Mouse (Mus musculus): ENCODE results near the gene Trmt11.
"Not testable (repeated sequence)": the region's sequence is repeated elsewhere in the genome, so short reads cannot be mapped to it uniquely, and the experiment has no call there.

The Trmt11 gene

DNA sequence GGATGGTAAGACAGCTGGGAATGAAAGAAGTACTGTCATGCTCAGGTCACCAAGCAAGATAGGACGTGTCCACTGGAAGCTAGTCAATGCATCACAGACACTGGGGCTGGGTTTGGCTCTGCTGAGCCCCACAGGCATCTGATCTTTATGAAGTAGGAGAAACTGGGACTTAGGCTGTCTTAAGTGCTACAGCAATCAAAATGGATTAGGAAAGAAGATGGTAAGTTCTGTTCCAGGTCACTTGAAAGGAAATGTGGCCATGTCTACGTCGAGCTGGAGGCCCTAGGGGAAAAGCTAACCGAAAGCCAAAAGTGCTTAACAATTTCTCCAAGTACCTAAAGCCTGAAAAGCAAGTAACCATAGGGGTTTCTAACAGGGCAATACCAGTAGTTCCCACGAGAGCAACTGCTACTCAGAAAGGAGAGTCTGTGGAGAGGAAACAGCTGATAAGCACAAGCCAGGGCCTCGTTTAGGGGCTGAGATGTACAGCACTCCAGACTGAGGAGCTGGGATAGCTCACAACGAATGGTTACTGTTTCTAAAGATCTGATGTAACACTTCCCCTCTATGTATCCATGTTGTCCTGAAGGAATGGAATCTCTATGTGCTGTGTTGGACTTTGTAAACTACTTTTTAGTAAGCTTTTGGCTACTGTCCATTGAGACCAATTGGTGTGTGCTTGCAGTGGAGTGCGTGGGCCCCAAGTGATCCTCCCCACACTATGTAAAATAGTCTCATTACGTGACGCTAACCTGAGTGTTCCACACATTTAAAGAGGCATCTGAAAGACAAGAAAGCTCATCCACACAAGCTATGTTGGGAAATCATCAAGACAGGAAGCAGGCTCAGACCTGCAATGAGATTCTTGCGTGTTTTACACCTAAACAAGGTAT, 44.6 kb downstream of the Trmt11 start:
- no peak for DNase-seq (ENCODE audit: low spot score)

- no peak for DNase-seq (ENCODE audit: low spot score)
Observed at GRCm38 (mm10) chr10:30552377-30552776, 48.2 kb downstream of the Trmt11 start.

DNA sequence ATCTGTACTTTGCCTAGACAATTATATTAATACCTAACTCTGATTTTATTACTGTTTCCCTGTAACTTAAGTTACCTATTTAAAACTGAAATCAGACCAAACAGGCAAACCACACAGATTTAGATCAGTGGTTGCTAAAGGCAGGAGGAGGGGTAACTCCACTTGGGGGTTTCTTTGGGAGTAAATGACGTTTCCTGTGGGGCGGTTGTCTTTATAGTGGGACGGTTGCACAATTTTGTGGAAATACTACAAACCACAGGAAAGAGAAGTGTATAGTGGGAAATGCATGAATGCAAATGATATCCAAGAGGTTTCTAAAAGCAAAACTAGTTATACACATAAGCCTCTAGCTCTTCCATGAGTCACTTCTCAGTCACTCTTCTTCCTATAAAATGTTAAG, 50.6 kb downstream of the Trmt11 start:
- no peak for DNase-seq (ENCODE audit: low spot score)

DNA sequence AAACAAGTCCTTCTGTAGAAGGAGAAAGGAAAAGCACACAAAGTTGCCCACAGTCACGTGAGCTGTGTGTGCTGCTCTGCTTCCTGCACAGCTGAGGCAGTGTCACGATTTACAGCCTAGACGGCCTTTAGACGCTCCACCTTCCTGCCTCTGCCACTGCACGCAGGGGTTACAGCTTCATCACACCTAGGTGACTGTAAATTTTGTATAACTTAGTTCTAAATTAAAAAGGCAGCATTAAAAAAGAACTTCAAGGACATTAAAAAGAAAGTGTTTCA, 62.1 kb downstream of the Trmt11 start:
- DNase-seq (ENCODE audit: low spot score) = no peak

- DNase-seq (ENCODE audit: low spot score) = peak; percentile 43
Observed at GRCm38 (mm10) chr10:30537734-30538537, 62.6 kb downstream of the Trmt11 start.

GRCm38 (mm10) chr10:30535930-30536329, 64.6 kb downstream of the Trmt11 start:
- not testable (repeated sequence) for DNase-seq (ENCODE audit: low spot score)

GRCm38 (mm10) chr10:30527122-30527521, 73.4 kb downstream of the Trmt11 start:
- no peak for DNase-seq (ENCODE audit: low spot score)

DNA sequence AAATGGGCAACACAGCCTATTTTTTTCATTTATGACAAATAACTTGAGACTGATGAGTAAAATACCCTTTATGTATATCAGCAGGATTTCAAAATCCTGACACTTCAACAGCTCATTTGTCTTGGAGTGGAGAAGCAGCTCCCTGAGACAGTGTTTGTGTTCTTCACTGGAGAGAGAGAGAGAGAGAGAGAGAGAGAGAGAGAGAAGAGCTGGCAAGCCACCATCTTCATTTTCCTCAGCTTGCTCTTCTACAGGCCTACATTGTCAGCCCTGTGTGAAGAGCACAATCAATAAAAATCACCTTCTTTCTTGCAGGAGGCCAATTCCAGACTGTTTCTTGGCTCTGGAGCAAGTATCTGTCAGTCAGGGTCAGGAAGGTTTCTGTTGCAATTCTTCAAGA, 78.8 kb downstream of the Trmt11 start:
- DNase-seq (ENCODE audit: low spot score) = peak; percentile 58

DNA sequence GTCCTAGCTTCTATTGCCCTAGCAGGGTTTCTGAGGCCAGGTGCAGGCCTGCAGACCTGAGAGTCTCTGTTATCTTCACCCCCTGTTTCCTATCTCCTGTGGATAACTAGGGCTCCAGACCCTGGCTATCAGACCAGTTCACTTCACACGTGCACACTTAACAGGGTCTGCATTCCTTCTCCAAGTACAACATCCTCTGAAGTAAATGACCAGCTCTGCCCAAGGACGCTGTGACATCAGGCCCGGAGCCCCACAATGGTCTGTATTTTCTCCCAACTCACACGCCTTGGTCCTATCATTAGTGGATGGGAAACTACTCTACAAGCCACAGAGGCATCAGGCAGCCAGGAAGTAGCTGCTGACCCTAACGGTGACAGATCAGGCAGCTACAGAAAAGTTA, 81.4 kb downstream of the Trmt11 start:
- no peak for DNase-seq (ENCODE audit: low spot score)

DNA sequence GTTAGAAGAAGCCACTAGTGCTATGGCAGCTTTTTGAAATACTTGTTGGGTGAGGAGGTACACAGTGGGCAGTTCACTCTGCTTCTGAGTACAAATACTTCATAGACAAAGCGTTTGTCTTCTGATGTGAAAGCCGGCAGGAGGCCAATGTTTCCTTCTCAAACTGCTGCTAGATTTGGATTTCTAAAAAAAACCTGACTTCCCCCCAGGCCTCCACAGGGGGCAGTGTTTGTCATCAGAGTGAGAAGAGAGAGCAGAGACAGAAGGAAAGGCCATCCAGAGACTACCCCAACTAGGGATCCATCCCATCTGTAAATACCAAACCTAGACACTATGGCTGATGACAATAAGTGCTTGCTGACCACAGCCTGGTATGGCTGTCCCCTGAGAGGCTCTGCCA, 83.3 kb downstream of the Trmt11 start:
- no peak for DNase-seq (ENCODE audit: low spot score)

DNA sequence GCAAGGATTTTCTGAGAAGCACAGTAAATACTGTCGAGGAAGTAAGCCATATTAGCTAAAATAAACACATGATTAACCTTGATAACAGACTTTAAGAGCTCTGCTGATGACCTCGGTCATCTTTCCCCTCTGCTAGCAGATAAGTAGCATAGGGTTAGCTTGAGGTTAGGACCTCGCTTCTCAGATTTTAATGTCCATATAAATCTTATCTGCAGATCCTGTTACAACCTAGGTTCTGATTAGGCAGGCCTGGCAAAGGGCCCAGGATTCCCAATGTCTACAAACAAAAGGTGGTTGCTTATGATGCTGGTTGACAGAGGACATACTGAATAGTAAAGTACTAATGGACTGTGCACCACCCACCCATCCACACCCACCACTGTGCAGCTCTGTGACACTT, 83.8 kb downstream of the Trmt11 start:
- no peak for DNase-seq (ENCODE audit: low spot score)

DNA sequence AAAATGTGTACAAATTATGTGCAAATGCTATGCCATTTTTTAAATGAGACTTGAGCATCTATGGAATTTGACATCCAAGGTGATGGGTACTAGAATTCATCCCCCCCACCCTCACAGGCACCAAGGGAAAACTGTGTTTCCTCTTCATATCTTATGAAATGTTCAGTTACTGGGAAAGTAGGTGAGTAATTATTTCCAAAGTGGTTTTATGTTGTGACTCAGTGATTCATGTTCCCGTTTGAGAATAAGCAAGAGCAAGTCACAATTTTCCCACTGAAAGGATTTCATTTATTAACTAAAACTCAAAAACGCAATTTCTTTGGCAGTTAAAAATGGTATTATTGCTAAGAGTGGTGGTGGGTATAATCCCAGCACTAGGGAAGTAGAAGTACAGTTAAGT, 95.8 kb downstream of the Trmt11 start:
- DNase-seq (ENCODE audit: low spot score) = no peak

GRCm38 (mm10) chr10:30503168-30503567, 97.4 kb downstream of the Trmt11 start:
- no peak for DNase-seq (ENCODE audit: low spot score)

- DNase-seq (ENCODE audit: low spot score) = no peak
Observed at GRCm38 (mm10) chr10:30502718-30503117, 97.8 kb downstream of the Trmt11 start.

DNA sequence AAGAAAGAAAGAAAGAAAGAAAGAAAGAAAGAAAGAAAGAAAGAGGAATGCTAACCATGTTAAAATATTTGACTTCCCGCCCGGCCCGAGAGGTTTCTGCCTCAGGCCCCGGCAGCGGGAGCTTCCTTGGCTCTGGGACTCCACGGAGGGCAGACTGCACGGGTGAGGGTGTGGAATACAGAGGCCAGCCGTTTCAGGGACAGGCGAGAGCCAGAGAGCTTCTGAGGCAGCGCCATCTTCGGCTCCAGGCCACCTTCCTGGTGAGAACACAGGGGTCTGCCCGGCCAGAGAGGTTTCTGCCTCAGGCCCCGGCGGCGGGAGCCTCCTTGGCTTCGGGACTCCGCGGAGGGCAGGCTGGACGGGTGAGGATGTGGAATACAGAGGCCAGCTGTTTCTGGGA, 102.3 kb downstream of the Trmt11 start:
- not testable (repeated sequence) for DNase-seq (ENCODE audit: low spot score)

All from adipocyte (in vitro differentiated cells).